Mouse (Mus musculus) kidney, adult 9 months (tissue): ENCODE measurements at regions not wholly inside any gene's neighbourhood (a gene's known extent, or its start where the extent isn't known, plus 50 kb on each side); places are given as distances from the start of the nearest gene placed in this dataset.
"Not testable (repeated sequence)": the region's sequence is repeated elsewhere in the genome, so short reads cannot be mapped to it uniquely, and the experiment has no call there.

Experiments
- DNase-seq: peaks from one replicate; pipeline ENCODE4 v3.0.0; 2022

DNA sequence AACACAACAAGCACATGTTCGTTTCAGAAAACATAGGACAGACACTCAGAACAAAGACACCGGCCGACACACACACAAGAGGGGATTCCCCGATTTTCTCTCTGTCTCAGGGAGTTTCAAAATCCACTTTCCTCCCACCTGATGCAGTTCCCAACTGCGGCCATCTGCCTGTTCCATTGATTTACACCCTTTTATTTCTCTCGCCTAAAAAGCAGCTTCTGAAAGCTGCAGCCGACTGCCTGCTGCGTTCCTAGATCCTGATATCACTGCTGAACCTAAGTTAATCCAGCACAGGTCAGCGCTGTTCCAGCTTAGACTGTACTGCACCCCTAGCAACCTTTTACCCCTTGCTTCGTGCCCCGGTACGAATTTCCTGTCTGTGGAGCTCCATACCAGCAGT is 237.0 kb downstream of the Impad1 start:
- no peak for DNase-seq

DNA sequence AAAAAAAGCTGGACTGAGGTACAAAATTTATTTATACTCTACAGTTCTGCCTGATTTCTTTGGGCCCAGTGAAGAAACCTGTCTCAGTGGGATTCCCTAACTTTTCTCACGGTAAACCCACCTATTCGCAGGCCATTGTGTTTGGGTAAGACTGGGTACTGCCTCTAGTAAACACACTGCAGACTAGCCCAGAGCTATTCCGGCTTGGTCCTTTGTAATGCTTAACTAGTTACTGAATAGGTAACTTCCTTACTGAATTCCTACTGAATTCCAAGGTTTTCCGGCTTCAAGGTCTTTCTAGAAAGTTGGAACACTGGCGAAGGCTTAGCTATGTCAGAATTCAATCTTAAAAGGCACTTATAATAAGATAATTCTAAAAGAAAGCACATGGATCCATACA is 242.9 kb downstream of the Impad1 start:
- no peak for DNase-seq

DNA sequence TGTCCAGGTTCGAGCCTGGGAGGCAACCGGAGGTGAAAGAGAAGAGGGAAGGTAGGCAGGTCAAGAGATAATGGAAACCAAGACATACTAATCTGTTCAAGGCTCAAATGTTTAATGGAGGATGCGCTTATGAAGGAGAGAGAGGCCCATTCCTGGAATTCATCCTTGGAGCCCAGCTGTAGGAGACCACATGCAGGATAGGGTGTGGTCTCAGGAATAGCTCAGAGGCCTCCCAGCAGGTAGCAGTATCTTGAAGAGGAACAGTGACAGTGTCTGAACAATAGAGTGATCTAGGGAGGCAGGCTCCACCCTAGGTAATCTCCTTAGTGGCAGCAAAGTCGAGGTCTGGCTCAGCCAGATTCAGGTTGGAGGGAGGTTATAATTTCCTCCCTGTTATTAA is 243.3 kb downstream of the Impad1 start:
- no peak for DNase-seq

DNA sequence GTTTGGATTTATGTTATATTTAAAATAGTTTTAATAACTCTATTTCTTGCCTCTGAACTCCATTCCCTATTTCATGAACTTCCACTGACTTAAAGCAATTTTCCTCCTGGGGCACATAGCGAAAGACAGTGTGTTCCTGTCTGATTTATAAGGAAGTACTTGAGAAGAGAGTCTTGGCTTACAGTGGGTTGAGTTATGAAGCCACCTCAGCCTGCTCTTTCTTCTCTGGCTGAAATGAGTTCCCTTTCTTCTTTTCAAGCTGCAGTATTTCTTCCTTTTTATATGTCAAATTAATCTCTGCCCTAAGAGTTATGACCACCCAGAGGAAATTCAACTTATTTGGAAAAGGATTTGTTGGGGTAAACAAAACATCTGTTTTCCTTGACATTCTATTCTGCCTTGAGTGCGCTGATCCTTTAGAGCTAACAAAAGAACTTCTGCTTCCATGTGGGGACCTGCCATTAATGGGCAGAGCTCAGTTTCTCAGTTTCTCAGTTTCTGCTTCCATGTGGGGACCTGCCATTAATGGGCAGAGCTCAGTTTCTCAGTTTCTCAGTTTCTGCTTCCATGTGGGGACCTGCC is 255.9 kb downstream of the Impad1 start:
- no peak for DNase-seq

DNA sequence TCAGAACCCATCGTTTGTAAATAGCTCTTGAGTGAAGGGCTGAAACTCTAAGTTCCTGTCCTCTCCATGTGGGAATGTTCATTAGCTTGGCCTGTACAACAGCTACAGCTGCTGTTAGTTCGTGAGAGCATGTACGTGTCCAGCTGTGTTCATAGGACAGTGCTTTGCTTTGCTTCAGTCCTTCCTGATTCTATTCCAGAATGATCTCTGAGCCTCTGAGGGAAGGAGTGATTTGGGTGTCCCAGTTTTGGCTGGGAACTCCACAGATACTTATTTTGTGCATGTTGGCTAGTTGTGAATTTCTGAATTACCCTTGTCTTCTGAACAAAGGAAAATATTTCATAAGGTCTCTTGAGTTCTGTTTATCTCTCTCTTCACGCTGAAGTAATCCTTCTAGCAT is 261.0 kb downstream of the Impad1 start:
- DNase-seq = no peak

DNA sequence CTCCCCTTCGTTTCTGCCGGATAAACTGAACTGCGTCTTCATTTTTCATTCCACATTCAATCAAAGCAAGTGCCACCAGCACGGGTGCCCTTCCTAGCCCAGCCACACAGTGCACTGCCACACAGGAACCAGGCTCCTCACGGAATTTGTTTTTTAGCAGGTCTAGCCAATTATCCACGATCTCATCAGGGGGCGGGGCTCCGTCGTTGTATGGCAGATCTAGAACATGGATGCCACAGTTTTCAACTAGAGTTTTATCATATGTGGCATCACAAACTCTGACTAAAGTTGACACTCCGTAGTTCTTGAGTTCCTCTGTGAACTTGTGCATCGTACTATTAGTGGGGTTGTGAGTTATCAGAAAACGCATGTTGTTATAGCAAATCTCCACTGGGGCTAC is 264.8 kb downstream of the Impad1 start:
- no peak for DNase-seq

DNA sequence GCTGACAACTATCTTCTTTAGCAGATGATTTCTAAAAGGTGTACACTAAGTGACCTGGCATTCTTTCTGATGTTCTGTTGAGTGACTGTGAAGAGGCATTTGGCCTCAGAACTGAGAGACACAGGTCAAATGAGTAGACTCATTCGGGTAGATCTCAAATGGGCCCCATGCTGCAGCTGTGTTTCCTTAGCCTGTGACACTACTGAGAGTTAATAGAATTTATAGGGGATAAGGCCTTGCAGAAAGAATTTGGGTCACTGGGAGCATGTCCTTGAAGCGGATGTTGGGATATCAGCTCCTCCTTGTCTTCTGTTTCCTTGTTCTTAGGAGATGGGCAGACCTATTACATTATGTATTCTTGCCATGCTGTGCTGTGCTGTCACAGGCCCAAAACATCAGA is 271.4 kb downstream of the Impad1 start:
- peak; percentile 1 for DNase-seq

DNA sequence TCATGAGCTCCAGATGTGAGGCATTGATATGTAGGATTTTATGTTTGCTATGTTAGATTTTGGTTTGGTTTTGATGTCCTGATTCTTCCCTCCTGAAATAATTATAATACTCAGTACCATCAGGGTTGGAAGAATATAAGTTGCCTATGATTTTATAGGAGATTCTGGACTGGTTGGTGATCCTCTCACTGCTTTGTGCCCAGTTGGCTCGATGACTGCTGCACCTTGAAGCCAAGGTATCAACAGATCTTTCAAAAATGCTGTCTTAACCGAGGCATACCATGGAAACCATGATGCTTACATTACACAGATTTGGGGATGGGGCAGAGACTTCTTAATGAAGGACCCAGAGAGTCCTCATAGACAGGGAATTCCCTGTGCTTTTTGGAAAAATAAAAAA is 274.4 kb downstream of the Impad1 start:
- no peak for DNase-seq

DNA sequence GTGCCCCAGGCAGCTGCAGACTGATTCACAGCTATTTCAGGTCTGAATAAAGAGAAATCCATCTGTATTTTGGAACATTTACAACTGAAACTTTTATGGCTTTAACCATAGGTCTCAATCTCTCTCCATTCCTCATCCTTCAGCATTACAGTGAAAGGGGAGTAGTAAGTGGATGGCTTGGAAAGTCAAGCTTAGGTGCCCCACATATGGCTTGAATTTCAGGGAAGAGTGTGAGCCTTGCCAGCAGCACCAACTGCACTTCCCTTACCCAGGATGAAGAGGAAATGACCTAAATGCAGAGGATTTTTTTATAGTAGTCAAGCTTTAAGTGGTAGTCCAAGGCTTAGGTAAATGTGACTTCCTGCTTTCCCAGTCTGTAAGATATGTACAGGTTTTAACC is 279.8 kb downstream of the Impad1 start:
- DNase-seq = no peak

DNA sequence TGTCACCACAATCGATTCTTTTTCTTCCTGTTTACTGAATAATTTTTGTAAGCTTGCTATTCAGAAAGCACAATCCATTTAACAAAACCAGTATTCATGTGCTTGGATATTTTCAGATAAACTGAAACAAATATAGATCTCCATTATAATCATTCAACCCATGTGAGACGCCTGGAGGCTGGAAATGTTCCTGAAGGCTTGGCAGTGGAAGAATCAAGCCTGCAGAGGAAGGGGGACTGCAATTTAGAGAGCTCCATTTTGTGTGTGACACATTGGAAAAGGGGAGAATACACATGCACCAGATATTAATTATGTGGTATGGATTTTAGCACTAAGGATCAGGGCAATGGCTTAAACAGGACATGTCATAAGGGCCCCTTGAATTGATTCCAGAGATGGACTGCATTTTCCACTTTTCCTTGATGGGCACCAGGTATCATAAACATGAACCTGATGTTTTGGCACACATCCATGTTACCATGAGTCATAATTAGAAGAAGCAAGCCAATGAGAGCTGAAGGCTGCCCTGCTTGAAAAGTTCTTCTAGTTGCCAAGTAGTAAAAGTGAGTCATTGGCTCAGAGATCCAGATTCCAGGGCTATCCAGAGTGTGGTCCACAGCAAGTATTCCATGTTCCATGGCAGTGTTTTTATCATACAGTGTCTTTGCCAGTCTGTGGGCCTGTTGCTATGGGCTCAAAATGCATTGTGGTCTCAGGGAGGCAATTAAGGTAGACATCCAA is 282.8 kb downstream of the Impad1 start:
- no peak for DNase-seq

DNA sequence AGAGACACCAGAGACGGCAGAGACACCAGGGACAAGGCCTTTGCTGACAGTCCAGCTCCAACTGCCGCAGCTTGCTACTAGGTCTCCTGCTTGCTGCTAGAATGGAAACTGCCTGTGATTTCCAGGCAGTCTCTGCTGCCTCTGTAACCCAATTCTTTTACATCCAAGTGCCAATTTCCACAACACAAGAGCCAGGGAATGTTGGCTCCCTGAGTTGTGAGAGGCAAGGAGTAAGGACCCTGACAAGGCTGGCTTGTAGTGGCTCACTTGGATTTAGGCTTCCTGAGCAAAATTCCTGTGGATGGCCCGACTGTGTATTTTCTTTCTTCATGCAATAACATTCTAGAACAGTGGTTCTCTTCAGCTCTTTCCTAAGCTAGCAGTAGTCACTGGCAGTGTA is 283.9 kb downstream of the Impad1 start:
- no peak for DNase-seq

DNA sequence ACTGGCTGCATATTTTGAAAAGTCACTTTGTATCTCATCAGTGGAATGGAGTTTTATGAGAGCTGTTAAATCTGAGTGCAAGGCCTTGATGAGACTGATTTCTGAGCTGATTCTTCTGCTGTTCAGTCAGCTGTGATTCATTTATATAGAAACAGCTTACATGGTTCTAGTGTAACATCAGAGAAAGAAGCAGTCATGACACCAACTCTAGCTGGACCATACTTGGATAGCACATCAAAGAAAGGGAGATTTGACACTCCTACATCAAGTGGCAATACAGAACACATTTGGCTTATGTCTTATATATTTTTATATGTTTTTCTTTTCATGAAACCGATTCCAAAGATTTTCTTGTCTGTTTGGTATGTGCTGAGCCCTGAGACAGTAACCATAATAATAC is 296.0 kb downstream of the Impad1 start:
- DNase-seq = no peak

DNA sequence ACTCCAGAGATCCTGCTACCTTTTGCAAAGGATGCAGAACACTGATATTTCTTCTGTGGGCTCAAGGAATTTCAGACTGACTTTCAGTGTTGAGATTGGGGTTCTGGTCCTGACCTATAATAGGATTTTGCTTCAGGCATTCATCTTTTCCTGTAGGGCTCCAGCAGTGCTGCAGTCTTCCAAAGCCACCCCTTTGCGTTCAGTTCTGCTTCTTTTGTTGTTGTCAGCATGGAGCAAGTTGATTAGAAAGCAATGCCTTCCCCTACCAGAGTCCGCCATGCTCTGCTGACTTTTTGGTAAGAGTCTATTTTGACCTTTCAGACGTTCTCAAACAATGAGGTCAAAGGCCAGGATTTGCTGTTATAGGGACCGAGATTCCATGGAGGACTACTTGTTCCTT is 297.0 kb downstream of the Impad1 start:
- DNase-seq = no peak

DNA sequence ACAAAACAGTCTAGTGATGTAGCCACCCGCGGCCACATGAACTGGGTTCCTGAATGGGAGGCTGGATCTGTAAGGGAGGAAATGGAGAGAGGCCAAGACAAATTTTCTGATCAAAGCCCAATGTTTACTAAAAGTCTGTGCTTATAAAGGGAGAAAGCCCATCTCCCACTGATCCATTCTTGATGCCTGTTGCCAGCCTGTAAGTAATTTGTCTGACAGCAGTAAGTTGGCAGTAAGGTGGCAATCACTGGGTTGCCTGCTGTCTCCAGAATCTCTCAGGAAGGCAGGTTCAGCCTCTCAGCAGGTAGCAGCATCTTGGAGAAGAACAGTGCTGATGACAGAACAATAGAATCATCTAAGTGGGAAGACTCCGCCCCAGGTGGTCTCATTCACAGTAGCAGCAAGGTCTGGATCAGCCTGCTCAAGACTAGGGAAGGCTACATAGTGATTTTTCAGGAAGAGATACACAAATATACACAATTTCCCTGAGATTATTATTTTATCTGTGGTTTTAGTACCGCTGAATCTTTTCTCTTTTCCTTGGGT is 327.9 kb downstream of the Impad1 start:
- no peak for DNase-seq

DNA sequence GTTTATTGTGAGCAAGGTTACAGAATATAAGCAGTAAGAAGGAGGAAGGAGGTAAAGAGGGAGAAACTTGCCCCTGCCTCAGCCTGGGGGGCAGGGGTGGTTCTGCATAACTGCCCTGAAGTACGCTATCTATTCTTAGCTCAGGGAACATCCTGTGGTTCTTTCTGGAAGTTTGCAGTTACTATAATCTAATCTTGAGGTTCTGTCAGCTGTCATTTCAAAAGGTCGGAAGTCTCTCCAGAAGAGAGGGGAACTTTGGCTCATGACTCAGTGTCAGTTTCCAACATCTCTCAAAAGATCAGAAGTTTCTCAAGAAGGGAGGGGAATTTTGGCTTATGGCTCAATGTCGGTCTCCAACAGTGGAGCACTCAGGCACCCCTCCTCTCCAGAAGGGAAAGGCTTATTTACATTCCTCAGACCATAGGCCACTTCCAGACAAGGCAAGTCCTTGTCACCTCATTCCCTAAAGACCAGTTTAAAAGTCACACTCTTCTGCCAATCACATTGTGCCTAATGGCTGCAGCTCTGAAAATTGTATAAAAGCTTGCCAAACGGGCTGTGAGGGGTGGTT is 328.9 kb downstream of the Impad1 start:
- DNase-seq = no peak

DNA sequence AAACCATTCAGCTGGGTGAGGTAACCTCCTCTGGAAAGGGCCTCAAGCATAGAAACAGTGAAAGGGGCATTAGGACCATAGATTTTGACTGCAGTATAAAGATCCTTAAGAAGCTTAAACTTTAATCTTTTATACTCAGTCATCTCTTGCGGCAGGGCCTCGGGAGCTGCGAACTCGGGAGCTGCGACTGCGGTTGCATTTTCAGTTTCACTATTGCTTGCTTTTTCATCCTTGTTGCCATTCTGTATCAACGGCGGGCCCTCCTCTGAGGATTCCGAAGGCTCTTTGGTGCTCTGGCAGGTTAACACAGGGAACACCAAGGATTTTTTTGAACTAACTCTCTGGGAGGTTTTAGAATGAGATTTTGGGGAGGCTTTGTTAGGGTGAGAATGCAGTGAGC is 333.9 kb downstream of the Impad1 start:
- no peak for DNase-seq

DNA sequence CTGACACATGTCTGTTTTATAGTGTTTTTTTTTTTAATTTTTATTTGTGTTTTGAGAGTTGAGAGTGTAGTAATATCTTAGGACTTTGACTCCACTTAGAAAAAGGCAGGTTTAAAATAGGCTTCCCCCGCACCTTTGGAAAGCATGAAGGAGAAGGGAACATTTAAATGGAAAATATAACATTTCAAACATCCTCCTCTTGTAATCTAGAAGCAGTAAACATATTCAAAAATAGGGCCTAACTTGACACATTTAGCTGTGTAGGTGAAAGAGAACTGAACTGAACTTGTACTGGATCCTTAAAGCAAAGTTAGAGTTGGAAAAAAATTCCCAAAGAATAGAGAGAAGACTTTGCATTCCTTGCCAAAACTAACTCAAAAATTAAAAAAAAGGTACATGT is 343.1 kb downstream of the Impad1 start:
- DNase-seq = no peak

DNA sequence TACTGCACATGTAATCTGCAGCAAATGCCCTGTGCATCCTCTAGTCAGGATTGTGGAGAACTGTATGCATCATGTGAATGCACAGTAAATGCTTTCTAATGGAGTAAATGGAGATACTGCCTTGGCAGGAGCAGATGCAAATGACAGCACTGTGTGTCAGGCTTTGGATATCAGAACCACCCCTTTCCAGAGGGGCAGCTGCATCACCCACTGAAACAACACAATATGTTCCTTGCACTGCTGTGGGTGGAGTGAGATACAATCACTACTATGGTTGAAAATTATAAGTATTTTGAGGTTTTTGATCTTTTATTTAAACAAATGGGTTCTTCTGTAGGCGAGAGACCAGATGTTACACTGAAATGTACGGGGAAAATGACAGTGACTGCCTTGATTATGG is 350.5 kb downstream of the Impad1 start:
- no peak for DNase-seq

DNA sequence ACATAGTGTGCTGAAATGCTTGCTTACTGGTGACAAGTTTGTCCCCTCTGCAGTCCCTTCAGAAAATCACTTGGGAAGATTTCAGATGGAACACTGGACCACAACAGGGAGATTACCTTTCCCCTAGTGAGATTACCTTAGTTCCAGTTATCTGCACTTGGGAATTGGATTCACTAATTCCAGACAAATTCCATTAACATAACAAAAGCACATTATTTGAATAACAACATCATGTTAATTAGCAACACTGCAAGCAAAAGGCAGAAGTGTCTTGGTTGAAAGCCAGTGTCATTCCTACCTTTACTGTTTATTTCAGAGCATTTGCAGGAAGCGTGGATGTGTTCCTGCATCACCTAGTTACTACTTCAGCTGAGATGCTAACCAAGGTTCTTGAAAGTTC is 355.6 kb downstream of the Impad1 start:
- no peak for DNase-seq

DNA sequence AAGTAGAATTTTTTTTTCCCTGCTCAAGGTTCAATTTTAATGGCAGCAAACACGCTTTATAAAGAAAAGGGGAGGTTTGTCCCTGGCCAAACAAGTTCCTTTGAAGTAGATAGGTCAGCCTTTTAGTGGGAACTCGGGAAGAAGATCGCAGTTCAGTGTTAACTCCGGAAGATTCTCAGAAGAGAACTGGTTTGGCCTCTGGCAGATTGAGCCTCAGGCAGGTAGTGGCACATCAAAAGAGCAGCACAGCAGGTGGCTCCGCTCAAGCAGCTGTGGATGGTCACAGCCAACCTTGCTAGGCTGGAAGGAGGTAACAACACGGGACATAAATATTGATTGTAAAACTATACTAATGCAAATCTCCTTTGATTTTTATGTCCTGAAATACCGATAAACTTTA is 347.2 kb upstream of the Sdr16c6 start:
- not testable (repeated sequence) for DNase-seq

DNA sequence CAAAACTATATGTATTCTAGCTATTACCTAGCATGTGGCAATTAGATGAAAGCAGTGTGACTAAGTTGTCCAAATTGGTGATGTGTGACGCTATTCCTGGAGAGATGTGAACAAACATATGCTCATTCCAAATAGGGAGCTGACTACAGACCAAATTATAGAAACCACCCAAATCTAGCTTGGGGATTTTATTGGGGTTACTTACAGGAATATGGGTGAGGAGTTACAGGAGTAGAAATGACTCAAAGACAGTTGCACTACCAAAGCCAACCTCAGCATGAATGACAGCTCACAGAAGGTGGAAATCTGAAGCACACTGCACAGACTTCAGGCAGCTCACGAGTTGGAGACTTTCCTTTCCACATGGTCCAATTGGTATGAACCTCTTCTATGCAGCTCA is 326.5 kb upstream of the Sdr16c6 start:
- DNase-seq = no peak

DNA sequence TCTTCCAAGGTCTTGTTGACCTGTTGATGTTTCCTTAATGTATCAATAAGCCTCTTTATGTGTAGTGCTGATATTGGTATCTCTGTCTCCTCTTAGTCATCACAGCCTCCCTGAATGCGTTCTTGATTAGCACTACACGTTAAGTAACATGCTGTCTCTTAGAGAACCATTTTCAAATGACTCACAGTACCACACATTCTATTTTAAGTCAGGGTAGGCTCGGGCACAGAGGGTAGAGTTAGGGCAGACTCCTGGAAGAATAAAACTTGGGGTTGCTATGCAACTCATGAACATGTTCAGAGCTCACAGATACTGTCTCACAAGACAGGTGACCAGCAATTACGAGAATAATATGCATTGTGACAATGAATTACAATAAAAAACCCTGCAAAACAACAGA is 320.1 kb upstream of the Sdr16c6 start:
- no peak for DNase-seq

DNA sequence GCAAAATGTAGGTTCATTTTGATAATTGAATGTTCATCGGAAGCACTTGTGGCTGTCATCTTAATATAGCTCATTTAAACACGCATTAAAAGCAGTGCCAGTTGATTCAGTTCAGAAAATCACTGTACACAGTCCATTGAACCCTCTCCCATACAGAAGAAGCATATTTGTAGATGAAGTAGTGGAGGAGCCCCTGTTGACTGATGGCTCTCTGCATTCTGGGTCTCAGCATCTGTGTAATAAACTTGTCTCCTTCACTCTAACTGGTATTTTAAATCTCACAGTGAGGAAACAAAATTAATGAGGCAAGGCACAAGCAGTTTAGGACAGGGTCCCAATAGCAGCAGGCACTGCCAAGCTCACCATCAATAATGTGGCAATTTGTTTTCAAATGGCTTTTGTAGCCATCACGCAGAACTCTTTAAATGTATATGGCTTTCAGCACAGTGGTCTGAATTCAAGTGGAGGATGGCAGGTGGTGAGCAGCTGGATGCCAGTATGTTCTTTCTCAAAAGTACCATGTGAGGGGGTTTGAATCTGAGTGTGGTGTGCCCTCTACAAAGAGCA is 302.8 kb upstream of the Sdr16c6 start:
- no peak for DNase-seq

DNA sequence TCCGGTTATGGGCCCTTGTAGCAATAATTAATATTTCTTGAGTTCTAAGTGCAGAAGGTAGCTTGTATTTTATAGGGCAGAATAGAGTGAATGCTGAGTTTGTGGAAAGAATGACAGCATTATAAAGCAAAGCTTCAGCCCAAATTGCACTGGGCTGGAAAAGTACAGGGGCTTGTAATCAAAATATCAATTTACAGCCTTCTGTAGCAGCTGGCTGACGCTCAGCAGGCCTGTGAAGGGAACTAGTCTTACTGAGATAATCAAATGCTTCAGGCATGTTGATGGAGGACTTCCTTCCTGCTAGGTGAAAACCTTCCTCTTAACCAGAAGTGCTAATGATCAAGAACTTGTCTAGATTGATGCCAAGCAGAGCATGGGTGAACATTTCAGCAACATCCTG is 257.9 kb upstream of the Sdr16c6 start:
- DNase-seq = no peak
